Mouse (Mus musculus) lung, postnatal 10 days (tissue): ENCODE measurements around the gene Kdm1b.

ENCODE experiments used
- DNase-seq: peaks from one replicate; pipeline ENCODE4 v3.0.0; 2021

Gene Kdm1b

DNA sequence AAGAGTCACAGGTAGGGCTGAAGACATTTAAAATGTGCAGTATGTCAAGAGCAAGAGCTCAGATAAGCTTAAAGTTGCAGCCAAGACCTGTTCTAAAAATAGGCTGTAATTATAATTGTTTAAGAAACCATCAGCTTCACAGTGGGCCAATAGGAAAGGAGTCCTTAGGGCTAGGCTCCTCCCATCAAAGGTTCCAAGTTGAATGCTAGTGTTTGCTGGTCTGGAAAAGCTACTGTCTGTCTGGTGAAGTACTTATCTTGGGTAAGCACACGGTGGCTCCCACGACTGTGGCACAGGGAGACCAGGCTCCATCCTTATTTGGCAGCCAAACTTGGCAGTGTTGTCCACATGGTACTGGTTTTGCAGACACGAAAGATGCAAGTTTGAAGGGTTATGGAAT lies 69.6 kb downstream of the Kdm1b start:
- no peak for DNase-seq

DNA sequence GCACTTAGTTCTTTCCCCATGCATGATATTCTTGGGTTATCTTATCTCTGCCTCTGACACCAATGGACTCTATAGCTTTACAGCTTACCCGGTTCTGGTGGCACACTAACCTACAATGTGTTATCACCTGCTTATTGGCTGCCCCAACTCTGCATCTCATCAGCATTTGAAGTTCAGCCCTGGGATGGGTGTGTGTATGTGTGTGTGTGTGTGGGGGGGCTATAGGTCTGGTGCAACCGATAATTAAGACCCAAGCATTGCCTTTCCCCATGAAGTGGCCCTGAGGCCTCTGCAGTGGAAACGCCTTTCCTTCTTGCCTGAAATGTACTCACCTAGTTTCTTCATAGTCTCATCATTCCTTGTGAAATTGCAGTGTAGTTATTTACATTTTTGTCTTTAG lies 72.7 kb downstream of the Kdm1b start:
- no peak for DNase-seq

DNA sequence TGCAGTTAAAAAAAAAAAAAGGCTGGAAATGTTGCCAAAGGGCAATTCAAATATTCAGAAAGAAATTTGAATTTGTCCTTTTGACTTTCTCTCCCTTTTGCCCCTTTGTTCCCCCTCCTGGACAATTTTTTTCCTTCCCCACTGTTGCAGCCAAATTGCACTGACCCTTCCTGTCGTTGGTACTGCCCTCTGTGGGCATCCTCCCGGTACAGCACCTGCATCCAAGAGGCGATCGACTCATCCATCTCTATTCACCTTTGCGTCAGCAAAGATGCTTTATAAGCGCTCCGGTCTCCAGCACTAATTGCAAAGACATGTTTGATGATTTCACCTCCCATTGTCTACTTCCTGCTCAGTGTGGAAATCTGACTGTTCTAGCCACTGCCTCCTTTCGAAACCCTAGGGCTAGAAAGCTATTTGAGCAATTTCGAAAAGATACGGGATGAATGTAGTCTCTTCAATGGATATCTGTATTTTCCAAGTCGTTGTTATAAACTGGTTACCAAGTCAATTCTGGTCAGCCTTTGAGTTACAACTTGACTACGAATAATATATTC lies 78.1 kb downstream of the Kdm1b start:
- no peak for DNase-seq

DNA sequence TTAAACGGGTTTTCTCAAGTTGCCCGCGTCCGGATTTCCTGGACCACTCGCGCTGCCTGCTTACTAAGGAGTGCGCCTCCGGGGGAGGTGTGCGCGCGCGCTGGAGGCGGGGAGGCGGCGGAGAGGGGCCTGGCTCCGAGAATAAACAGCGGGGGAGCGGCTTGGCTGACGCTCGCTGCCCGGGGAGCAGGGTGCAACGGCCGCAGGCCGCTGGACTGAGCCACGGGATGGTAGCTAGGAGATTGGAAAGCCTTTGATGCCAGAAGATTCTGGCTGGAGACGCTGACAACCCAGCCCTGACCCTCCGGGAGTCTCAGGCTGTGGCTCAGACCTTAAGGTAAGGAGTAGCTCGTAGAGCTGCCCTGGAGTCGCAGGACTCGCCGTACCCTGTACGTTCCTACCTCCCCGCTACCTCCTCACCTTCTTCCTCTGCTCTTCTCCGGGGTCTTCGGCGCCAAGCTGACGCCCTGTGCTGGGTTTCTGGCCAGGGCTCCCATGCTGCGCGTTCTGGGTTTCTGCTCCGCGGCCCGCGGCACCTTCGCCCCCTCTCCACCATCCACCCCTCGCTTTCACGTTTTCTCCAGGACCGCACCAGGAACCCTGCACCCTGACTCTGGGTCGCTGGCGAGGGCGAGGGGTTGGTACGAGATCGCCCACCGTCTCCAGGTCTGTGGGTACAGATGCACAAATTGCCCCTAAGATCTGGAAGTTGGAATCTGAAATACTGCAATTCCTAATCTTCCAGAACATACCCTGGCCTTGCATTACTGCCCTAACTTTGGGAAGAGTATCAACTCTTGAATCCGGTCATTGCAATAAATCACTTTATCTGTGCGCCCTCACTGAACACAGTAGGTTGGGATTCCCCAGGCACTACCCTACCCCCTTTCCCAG lies 79.5 kb downstream of the Kdm1b start, which contains the start of gene Rnf144b:
Gene Rnf144b, plus strand, starts transcription at position 120 of the 894 bp plus-strand sequence.
- peak; percentile 56 for DNase-seq

DNA sequence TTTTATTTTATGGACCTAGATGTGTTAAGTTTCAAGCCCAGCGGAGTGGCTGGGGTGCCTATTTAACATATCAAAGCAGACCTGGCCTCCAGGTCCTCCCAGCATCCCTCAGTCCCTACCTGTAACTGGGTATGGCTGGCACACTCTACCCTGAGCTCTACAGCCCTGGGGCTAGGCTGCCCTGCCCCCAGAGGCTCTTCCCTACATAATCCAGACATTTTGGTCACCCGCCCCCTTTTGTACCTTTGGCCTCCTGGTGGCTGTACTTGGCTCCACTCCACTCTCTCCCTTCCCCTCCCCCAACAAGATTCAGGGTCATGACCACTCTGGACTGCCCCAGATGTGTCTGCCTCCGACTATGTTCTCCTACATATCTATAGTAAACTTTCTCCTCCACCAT lies 81.2 kb downstream of the Kdm1b start:
- DNase-seq: no peak

DNA sequence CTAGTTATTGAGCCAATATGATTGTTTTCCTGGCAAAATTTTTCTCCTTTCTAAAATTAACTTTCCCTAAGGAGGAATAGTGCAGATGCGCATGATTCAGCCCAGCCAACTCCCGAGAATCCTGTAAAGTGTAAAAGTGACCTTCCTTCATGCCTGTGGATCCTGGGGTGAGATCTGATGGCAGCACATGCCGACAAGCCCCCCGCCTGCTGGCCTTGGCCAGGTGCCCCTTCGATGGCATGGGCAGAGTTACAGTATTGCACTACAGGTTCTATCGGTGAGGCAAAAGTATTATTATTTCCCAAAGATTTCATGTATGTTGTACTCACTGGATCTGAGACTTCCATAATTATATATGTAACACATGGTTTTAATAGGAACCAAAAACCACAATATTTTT lies 81.7 kb downstream of the Kdm1b start:
- DNase-seq: no peak

- DNase-seq: no peak
These were observed 82.3 kb downstream of the Kdm1b start for GRCm38 (mm10) chr13:47125595-47125994.

DNA sequence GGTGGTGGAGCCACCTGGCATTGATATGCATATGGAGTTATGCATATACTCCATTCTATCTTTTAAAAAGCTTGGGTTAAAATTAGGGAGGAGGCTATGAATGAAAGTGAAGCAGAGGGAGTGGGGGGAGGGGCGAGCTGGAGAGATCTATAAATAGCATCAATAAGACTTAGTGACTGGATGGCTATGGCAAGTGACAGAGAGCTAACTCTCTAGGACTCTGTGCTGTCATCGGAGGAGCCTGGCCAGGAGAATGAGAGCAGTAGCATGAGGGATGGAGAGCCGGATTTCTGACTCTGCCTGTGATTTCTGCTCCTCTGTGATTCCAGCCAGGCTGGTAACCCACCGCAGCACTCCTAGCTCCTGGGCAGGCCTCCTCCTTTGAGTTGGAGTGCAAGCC lies 85.8 kb downstream of the Kdm1b start:
- DNase-seq: no peak

DNA sequence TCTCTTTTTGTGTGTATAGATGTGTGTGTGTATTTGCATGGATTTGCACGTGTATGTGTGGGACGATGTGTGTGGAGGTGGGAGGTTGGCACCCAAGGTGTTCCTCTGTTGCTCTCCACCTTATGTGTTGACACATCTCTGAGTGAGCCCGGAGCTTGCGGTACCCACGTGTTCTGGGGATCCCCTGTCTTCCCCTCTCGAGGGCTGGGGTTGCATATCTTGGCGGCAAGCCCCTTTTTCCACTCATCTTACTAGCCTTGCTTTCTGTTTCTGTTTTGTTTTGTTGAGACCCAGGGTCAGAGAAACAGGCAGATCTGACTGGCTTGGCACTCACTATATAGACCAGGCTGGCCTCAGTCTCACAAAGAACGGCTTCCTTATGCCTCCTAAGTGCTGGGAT lies 89.8 kb downstream of the Kdm1b start:
- DNase-seq: no peak

DNA sequence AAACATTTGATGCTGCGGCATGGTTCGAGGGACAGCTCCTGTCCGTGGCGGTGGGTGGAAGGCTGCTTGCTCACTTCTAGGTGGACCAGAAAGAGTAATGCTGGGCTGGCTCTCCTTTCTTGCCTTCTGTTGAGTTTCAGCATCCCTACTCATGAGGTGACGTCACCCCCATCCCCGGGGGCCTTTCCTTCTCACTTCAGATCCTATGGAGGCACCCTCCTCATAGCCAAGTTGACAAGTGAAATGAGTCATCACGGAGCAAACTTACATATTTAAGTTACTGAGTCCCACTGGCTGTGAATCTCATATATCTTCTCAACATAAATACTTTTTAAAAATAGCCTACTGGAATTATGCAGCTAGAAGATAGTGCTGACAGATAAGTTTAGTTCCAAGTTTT lies 91.5 kb downstream of the Kdm1b start:
- DNase-seq: no peak
